Mouse (Mus musculus): Measurements from ENCODE around the gene Rgs3.

- TF ChIP-seq CTCF (IDR thresholded peaks at IDR 0.05; ENCODE audit: low read depth) (no peak), EP300 (IDR thresholded peaks at IDR 0.05; ENCODE audit: low read depth) (no peak)
These were observed 14.8 kb upstream of the Rgs3 start for GRCm38 (mm10) chr4:62544801-62545200.

Measured in heart, postnatal 0 days (tissue).